ENCODE assay signal across 9 mouse cellular contexts in genomic region chr3:104791017-104791416, GRCm38 (mm10). TPM values are rescaled to one million over a fixed set of nuclear protein-coding genes. Genes with fewer than 3 reads are reported as not detected.
DNase-seq lines count a peak whose midpoint lies in the region; ATAC-seq and TF ChIP-seq lines count a peak whose summit lies in the region.
"Had no signal": no experiment of that assay in that cellular context is flagged by ENCODE, and none has a peak within 500 bp of the region (broad histone marks: within the 10 kb centered on the region; RNA-seq: fewer than 3 reads in every experiment).

No protein-coding gene starts in this region.

- H3K4me3 ChIP-seq in embryonic fibroblast, embryonic 13.5 days (ENCODE audit: insufficient read depth, low read length), result peak overlapping the region; percentile 99
- H3K4me3 ChIP-seq in intestine, embryonic 14.5 days (ENCODE audit: low read depth, low read length), result peak overlapping the region; percentile 80
- peak overlapping the region; percentile 89 for H3K4me3 ChIP-seq in myocyte

- H3K79me2 ChIP-seq in myocyte (ENCODE audit: control insufficient read depth, insufficient read depth), result peaks cover 40% of the 10 kb centered on the region

- no peak for ATAC-seq in intestine, embryonic 14.5 days (replicated peaks; ENCODE audit: low FRiP score, low TSS enrichment, low read depth)

- peak; percentile 31 for DNase-seq in kidney, postnatal 10 days
- DNase-seq in kidney, adult 8-10 months, result no peak
- DNase-seq in intestine, embryonic 14.5 days (ENCODE audit: low spot score), result no peak
- no peak for DNase-seq in cerebellum, postnatal 14 days
- no peak for DNase-seq in retina, postnatal 1 day
- no peak for DNase-seq in urinary bladder, postnatal 36 days (ENCODE audit: low spot score in 2 of 2)

- no peaks in the 10 kb centered on the region for H3K9me3 ChIP-seq in intestine, embryonic 14.5 days (ENCODE audit: control insufficient read depth, low read length)
- H3K9me3 ChIP-seq: G1E had no signal

- H3K27me3 ChIP-seq in intestine, embryonic 14.5 days (replicated peaks; ENCODE audit: control insufficient read depth, insufficient read depth, low read length), result no peaks in the 10 kb centered on the region
- H3K27me3 ChIP-seq in myocyte (ENCODE audit: control insufficient read depth, insufficient read depth, insufficient read length), result no peaks in the 10 kb centered on the region

- H3K4me2 ChIP-seq in intestine, embryonic 14.5 days (ENCODE audit: low read length), result peak overlapping the region; percentile 98
- peak overlapping the region; percentile 95 for H3K4me2 ChIP-seq in myocyte (ENCODE audit: low read depth)

- TF ChIP-seq POLR2A in embryonic fibroblast, embryonic 13.5 days (IDR thresholded peaks at IDR 0.05; ENCODE audit: low read depth, low read length), result peak; percentile 3; the same call in 1 of the 2 replicates
- no peak for TF ChIP-seq POLR2A in myocyte (IDR thresholded peaks at IDR 0.05; ENCODE audit: insufficient read length, low read depth)

- no peak overlapping the region for H3ac ChIP-seq in myocyte (ENCODE audit: control insufficient read depth, insufficient read length)

- H3K9ac ChIP-seq in intestine, embryonic 14.5 days (ENCODE audit: low read length), result peak overlapping the region; percentile 78

- TF ChIP-seq CTCF in embryonic fibroblast, embryonic 13.5 days (IDR thresholded peaks at IDR 0.05; ENCODE audit: borderline replicate concordance, insufficient read depth, low read length), result no peak

- WGBS in intestine, embryonic 14.5 days, result 16% methylated on average over 4 of the region's 4 CpGs

- H3K36me3 ChIP-seq in intestine, embryonic 14.5 days (ENCODE audit: control insufficient read depth, insufficient read depth, low read length), result peaks cover 37% of the 10 kb centered on the region
- H3K36me3 ChIP-seq in myocyte (ENCODE audit: control insufficient read depth, insufficient read depth), result peaks cover 16% of the 10 kb centered on the region

- H3K4me1 ChIP-seq in embryonic fibroblast, embryonic 13.5 days (ENCODE audit: control insufficient read depth, insufficient read depth, low read length), result peaks cover 22% of the 10 kb centered on the region
- peaks cover 62% of the 10 kb centered on the region for H3K4me1 ChIP-seq in intestine, embryonic 14.5 days (replicated peaks; ENCODE audit: control insufficient read depth, insufficient read depth, low read length)

- H3K27ac ChIP-seq in embryonic fibroblast, embryonic 13.5 days (ENCODE audit: insufficient read depth, low read length), result peak overlapping the region; percentile 89
- H3K27ac ChIP-seq in intestine, embryonic 14.5 days (ENCODE audit: low read depth), result peak overlapping the region; percentile 89

TF ChIP-seq in myocyte, 11 proteins besides CTCF, POLR2A, EP300 and RAD21:
- TF ChIP-seq TCF12 (IDR thresholded peaks at IDR 0.05; ENCODE audit: insufficient read depth, poor library complexity, severe bottlenecking), result no peak
- no peak for TF ChIP-seq SRF (IDR thresholded peaks at IDR 0.05; ENCODE audit: control insufficient read depth, insufficient read length, low read depth)
- TF ChIP-seq MYOD1 (IDR thresholded peaks at IDR 0.05; ENCODE audit: control insufficient read depth in 1 of 3, insufficient read length in 2 of 3, low read depth in 2 of 3), result no peak

RNA-seq across cellular contexts. Expression of gene Rhoc, which starts 2.8 kb away (rescaled TPM):
- 439 and 560 TPM in 2 replicates for polyA plus RNA-seq in embryonic fibroblast, embryonic 13.5 days (2011; ENCODE audit: insufficient read length, low read depth, missing spikeins)
- 166 and 184 TPM in 2 replicates for polyA plus RNA-seq in intestine, embryonic 14.5 days (2014; fragmentation: Nextera tagmentation; extraction: Ambion mirVana)
- polyA plus RNA-seq in myocyte (2012; fragmentation: generic; extraction: Trizol), result 474 TPM

RNA-seq across cellular contexts. Expression of gene Fam19a3, which starts 9.4 kb away (rescaled TPM):
- polyA plus RNA-seq in embryonic fibroblast, embryonic 13.5 days (2011; ENCODE audit: insufficient read length, low read depth, missing spikeins), result 0.12 and 0.32 TPM in 2 replicates
- polyA plus RNA-seq in intestine, embryonic 14.5 days (2014; fragmentation: Nextera tagmentation; extraction: Ambion mirVana), result 0.04 and 0.11 TPM in 2 replicates
- polyA plus RNA-seq in myocyte (2012; fragmentation: generic; extraction: Trizol), result not detected
- polyA plus RNA-seq: G1E had no signal

RNA-seq across cellular contexts. Expression of gene Ppm1j, which starts 10.2 kb away (rescaled TPM):
- polyA plus RNA-seq in embryonic fibroblast, embryonic 13.5 days (2011; ENCODE audit: insufficient read length, low read depth, missing spikeins), result 4.7 and 6.3 TPM in 2 replicates
- 2.1 and 3.1 TPM in 2 replicates for polyA plus RNA-seq in intestine, embryonic 14.5 days (2014; fragmentation: Nextera tagmentation; extraction: Ambion mirVana)
- 0.58 TPM for polyA plus RNA-seq in myocyte (2012; fragmentation: generic; extraction: Trizol)

RNA-seq across cellular contexts. Expression of gene Mov10, which starts 27.3 kb away (rescaled TPM):
- polyA plus RNA-seq in embryonic fibroblast, embryonic 13.5 days (2011; ENCODE audit: insufficient read length, low read depth, missing spikeins), result 21.3 and 25.8 TPM in 2 replicates
- 83.6 and 94.5 TPM in 2 replicates for polyA plus RNA-seq in intestine, embryonic 14.5 days (2014; fragmentation: Nextera tagmentation; extraction: Ambion mirVana)
- polyA plus RNA-seq in myocyte (2012; fragmentation: generic; extraction: Trizol), result 6.7 TPM
